Mouse (Mus musculus) WW6 (cell line): ENCODE data around the gene Raet1e.
"Not testable (repeated sequence)": the region's sequence is repeated elsewhere in the genome, so short reads cannot be mapped to it uniquely, and the experiment has no call there.

Experiments
- DNase-seq: peaks from one replicate; pipeline ENCODE4 v3.0.0-alpha.2; 2013; ENCODE audit warnings: low read depth, low spot score

The Raet1e gene

DNA sequence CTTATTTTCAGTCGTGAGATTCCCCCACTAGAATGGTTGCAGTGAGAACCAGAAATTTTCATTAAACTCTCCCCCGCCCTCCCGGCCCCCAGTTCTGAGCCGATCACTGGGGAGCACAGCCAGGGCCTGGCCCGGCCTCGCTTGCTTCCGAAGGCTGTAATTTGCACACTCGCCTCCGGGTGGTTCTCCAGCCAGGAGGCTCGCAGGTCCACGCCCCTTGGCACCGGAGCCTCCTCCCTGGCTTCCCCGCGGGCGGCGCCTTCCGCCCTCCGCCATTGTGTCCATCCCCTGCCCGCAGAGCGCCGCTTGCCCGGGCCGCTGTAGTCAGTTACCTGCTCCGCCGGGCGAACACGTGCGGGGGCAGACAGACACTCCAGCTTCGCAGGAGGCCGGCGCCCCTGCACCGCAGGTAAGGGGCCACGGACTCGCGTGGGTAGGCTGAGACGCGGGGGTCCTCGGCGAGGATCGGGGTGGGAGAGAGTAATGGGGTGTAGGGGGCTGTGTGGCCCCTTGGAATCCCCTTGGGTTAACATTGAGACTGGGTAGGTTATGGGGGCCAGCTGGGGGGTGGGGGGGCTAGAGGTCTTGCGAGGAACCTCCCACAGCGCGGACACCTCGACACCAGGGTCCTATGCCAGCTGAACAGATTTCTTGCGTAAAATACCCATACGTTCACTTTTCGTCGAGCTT is at the start of gene Raet1e, which contains the start of gene H60b:
TSS of gene Raet1e (plus strand) at position 260 of the 690 bp plus-strand sequence.
TSS of gene H60b (plus strand) at position 277 of the 690 bp plus-strand sequence.
- not testable (repeated sequence) for DNase-seq

DNA sequence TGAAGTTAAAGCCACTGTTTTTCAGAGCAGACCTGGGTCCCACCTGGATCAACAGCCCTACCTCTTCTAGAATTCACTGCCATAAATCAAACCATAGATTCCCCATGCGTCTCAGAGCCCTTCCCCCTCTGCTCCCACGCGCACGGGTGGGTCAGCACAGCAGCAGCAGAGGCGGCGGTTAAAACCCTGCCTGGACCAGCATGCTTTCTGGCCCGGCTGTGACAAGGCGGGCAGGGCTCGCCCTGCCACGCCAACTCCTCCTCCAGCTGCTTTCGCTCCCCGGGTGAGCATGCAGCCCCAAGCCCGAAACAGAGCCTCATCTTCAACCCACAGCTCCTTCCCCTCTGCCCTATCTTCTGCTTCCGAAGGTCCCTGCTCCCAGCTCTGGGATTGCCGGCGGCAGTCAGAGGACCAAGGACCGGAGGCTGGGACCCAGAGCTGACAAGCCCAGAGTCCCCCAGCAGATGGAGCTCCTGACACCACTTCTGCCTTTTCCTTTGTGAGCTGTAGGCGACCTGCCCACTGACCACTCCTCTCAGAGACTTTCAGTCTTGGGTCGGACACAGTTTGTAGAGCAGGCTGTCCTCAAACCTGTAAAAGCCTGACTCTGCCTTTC is 17.6 kb upstream of the Raet1e start:
- DNase-seq: no peak

DNA sequence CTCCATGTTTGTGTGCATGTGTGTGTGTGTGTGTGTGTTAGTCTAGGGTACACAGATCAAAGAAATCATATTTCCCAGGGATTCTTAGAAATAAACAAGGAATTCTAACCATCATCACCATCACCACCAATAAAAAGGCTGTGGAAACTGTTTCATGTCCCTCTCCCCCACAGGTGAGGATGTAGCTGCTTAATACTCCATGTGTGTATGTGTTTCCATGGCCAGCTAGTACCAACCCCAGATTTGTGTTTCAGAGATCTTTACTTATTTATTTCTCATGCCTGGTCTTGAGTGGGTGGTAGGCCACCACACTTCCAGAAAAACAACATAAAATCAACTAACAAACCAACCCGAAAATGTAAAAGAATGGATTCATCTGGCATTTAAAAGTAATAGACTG is 16.2 kb upstream of the Raet1e start:
- peak; percentile 100 for DNase-seq

DNA sequence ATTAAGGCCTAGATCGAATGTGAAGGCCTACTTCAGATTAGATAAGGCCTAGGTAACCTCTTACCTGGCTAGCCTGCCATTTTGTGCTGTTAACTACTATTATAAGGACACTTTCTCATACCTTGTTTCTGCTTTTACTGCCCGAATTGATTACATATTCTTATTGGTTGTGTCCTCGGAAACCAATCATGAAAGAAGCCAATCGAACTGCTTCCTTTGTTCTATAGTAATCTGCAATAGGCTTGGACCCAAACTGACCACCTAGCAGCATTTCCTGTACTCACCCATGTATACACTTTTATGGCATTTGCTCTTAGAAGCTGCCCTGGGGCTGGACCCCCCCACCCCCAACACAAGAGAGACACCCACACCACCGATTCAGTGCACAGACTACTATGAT is 15.4 kb upstream of the Raet1e start:
- DNase-seq: no peak

DNA sequence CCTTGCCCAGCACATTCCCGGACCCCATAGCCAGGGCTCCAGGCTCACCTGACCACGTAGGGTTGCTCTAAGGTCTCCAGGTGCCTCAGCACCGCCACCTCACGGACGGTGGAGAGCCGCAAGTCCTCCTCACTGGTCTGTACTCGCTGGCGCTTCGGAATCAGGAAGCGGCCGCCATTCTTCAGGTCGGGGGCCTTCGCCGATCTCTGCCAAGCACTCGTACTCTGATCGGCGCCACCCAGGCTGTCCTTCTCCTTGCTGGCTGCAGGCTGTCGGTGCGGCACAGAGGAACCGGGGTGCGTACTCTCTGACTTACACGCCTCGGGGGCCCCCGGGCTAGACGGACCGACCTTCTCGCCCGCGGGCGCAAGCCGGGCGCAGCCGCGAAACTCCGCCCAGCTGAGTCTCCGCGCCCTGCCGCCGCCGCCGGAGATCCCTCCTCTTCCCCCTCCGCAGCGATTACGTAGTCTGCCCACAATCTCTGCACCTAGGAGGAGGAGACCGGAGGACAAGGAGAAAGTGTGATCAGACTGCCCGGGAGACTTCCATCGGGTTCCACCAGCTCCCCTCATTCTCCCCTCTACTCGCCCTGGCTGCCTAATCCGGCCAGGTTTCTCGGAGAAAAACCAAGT is 9.8 kb upstream of the Raet1e start:
- DNase-seq: no peak

DNA sequence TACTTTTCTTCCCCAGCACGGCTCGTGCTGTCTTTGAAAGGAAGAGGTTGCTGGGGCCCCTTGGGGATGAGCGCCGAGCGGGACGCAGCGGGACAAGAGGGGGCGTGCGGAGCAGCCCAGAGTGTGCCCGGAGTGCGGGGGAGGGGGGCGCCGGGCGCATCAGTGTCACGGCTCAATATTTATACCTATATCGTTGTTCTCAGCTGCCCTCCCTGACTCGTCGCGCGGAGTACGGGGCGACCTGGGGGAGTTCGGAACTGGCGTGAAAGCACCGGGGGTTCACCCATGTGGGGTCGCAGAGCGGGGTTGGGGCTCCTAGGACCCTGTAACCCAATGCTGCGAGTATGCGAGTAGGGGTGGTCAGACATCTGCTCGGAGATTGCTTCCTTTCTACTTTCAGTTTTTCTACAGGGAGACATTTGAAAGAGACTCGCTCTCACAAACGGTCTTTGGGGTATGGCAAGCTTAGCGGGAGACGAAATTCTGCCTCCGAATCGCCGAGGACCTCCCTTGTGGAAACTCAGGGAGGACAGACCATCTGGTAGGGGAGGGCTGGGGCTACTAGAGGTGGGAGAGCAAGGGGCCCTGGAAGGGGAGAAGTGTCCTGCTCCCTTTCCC is 9.2 kb upstream of the Raet1e start, which contains the start of gene E030030I06Rik:
TSS of gene E030030I06Rik (minus strand) at position 198 of the 618 bp plus-strand sequence.
- DNase-seq: no peak

DNA sequence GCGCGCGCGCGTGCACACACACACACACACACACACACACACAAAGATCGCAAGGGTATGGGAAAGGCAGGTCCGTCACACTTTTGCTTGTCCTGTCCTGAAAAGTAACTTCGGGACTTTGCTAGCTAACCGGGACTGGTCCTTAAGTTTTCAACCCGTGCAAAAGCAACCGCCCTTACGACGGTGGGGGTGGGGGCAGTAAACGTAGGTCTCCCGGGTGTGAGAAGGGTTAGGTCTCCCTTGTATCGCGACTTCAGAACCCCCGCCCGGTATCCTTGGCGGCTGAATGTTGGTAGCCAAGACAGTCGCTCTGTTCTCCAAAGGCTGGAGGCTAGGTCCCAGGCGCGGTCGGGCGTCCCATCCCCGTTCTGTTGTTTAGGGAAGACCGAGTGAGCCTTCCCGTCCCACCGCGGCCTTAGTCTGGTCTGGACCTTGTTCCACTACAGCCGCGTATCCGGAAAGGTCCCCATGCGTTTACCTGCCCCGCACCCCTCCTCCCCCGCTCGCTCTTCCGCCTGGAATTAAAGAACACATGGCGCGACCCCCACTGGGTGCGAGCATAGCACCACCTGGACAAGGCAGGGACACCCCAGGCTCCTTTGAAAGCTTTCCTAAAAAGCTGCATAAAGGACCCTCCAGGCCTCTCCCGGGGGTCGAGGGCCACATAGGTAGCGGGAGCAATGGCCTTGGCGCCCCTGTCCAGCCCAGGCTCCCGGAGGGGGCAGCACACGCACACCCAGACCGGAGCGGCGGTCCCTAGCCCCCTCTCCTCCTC is 8.5 kb upstream of the Raet1e start:
- DNase-seq: no peak

DNA sequence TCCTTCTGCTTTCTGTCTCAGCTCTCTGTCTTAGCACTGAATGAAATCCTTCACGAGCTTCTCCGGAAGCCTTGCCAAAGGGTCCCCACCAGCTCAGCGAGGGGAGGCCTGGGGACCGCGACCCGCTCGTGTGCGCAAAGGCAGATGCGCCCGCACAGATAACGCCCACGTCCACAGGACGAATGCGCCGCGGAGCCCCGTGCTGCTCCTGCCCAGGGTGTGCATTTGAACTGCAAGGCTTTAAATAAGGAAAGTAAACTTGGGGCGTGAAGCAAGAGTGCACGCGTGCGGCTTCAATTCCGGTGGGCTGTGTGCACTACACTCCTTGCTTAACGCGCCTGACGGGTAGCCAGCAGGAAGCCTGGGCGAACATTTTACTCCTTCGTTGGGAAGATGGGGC is 7.8 kb upstream of the Raet1e start:
- DNase-seq: no peak

DNA sequence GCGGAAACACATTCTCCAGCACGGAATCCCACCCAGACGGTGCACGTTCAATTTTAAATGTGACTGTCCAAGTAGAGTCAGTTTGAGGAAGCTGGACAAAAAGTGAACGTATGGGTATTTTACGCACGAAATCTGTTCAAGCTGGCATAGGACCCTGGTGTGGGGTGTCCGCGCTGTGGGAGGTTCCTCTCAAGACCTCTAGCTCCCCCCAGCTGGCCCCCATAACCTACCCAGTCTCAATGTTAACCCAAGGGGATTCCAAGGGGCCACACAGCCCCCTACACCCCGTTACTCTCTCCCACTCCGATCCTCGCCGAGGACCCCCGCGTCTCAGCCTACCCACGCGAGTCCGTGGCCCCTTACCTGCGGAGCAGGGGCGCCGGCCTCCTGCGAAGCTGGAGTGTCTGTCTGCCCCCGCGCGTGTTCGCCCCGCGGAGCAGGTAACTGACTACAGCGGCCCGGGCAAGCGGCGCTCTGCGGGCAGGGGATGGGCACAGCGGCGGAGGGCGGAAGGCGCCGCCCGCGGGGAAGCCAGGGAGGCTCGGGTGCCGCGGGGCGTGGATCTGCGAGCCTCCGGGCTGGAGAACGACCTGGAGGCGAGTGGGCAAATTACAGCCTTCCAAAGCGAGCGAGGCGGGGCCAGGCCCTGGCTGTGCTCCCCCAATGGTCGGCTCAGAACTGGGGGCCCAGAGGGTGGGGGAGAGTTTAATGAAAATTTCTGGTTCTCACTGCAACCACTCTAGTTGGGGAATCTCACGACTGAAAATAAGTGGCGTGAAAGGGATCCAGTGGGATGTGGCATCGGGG is 7.1 kb upstream of the Raet1e start:
- not testable (repeated sequence) for DNase-seq

DNA sequence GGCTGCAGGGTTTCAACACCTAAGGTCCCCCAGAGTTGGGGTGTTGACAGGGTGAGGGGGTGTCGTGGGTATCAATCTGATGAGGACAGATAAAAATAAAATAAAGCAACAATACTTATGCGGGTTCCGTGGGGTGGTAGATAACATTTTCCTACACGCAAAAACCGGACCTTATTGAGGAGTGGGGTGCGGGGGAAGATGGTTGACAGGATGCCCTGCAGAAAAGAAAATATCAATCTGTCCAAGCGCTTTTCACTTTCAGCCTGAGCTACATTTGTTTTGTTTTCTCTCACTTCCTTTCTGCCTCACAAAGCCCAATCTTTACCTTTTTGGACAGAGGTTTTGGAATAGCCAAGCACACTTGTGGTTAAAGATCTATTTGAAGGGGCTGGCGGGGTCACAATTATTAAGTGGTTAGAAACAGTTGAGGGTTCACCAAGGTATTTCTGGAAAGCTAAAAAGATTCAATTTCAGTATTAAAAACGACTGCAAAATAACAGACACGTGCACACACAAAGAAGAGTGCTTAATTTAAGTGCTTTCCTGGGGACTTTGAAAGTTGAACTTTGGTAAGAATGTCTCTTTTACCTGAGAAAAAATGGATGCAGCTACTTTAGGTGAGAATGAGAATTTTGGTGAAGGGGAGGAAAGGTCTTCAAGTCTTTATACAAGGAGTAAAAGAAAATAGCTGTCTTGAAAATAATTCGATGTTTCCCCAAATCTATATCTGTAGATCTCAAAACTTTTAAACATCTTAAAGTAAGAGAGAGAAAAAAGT is 6.3 kb upstream of the Raet1e start:
- DNase-seq: not testable (repeated sequence)

DNA sequence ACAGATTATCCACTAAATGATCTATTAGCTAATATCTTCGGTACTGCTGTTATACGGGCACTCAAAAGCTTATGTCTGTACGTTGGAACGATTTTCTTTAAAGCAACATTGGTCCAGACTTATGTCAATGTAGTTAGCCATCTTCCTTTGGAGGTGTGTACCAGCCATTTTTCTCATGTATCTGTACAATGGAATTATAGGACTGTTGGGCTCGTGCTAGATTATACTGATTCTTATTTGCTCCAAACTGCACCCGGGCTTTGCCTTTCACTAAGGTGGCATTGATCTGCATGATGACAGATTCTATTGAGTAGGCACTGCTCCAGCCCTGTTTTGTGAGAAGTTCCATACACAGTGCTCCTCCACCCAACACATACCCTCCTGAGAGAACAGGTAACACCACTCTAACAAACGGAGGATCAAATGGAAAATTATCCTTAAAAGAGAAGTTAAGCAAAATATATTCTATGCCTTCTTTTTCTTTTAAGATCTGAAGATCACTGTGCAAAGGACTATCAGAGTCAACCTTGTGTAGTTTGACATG is 5.2 kb upstream of the Raet1e start:
- DNase-seq: not testable (repeated sequence)

DNA sequence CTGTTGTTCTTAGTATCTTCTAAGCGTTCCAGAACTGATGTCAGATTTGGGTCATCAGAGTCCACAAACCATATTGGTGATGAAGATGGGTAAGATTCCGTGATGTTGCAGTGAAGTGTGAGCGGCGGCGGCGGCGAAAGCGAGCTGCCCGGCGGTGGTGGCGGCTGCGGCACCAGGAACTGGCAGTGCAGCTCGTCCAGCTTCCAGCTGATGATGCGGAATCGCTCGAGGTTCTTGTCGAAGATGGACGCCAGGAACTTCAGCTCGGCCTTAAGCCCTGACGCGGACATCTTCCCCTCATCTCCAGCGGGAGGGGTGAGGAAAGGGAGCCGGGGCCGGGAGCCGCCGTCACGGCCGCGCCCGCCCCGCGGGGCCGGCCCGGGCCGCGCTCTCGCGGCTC is 4.2 kb upstream of the Raet1e start:
- DNase-seq: not testable (repeated sequence)

DNA sequence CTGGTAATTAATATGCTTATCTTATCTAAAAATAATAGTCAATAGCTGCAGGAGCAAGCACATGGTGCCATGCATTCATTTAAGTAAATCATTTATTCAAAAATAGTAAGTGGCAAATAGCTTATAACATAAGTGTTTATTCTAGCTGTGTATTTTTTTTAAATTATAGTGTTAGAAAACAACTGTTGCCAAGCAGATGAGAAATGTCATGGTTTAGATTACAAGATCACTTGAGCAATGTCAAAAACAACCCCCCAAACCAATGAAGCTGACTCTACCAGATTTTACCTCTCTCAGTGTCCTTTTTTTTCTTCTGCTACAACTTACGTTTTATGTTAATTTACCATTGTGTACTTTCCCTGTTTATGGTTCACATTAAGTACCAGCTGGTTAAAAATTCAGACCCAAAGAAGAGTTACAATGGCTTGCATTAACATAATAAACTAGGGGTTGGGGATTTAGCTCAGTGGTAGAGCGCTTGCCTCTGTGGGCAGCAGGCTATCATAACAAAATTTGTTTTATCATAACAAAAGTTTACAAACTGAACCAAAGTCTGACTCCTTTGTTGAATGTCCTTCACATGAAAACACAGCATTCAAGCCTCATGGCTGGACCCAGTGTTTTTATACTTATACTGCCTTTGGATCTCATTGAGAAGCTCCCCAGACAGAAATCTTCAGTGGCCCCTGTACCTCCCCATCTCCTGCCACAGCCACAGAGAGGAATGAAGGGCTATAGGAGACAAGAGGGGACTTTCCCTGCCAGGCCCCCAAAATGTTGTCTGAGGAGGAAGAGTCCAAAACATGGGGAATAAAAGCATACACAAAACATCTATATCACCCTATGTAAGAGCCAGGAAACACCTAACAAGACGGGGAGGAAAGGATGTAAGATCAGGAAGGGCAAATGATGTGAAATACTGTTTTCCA is 3.2 kb upstream of the Raet1e start:
- no peak for DNase-seq

DNA sequence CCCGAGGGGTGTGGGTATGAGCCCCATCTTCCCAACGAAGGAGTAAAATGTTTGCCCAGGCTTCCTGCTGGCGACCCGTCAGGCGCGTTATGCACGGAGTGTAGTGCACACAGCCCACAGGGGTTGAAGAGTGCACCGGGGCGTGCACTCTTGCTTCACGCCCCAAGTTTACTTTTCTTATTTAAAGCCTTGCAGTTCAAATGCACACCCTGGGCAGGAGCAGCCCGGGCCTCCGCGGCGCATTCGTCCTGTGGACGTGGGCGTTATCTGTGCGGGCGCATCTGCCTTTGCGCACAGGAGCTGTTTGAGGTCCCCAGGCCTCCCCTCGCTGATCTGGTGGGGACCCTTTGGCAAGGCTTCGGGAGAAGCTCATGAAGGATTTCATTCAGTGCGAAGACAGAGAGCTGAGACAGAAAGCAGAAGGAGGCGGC is 777 bp downstream of the Raet1e start:
- DNase-seq: no peak

DNA sequence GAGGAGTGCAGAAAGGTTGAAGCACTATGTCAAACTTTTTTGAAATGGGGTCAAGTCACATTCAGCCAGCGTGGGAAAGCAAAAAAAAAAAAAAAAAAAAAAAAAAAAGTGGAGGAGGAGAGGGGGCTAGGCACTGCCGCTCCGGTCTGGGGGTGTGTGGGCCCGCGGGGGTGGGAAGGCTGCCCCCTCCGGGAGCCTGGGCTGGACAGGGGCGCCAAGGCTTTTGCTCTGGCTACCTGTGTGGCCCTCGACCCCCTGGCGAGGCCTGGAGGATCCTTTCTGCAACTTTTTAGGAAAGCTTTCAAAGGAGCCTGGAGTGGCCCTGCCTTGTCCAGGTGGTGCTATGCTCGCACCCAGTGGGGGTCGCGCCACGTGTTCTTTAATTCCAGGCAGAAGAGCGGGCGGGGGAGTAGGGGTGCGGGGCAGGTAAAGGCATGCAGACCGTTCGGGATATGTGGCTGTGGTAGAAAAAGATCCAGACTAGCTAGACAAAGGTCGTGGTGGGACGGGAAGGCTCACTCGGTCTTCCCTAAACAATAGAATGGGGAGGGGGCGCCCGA is 1.3 kb downstream of the Raet1e start:
- DNase-seq: no peak

DNA sequence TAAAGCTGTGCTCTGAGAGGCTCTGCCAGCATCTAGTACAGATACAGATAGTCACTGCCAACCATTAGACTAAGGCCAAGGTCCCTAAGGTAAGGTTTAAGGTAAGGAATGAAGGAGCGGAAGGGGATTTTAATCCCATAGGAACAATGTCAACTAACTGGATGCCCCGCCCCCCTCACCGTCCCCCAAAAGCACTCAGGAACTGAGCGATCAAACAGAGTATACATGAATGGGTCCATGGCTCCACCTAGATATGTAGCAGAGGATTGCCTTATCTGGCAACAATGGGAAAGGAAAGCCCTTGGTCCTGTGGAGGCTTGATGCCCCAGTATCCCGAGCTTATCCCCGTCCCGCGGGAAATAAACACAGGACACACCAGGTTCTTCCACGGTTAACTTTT is 4.9 kb downstream of the Raet1e start:
- DNase-seq: not testable (repeated sequence)

DNA sequence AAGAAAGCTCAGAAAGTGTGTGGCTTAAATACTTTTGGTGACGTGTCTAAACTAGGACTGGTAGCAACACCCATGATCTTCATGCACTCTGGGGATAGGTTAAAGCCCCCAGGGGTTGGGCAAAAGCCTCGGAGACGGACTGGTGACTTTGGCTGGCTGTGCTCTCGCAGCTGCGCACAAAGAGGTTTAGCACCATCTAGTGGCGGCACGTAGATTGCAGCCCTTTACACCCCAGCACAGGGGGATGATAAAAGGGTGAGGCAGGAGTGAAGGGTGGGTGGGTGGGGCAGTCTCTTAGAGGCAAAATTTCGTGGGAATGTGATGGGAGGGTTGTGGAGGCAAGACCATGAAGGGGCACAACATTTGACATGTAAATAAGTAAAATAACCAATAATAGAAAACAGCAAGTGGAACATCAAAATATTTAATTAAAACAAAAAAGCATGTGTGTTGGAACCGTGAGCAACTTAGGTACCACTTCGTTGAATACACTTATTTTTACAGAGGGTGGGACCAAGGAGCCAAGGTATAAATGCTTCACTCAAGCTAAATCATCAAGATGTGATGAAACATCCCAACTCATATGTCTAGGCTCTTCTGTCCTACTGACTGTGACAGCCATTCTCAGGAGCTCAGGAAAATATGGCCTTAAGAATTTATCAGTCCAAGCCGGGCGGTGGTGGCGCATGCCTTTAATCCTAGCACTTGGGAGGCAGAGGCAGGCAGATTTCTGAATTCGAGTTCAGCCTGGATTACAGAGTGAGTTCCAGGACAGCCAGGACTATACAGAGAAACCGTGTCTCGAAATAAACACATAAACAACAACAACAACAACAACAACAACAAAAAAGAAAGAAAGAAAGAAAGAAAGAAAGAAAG is 5.6 kb downstream of the Raet1e start:
- not testable (repeated sequence) for DNase-seq
